Mouse (Mus musculus): ENCODE results near the gene Rhbg.

DNA sequence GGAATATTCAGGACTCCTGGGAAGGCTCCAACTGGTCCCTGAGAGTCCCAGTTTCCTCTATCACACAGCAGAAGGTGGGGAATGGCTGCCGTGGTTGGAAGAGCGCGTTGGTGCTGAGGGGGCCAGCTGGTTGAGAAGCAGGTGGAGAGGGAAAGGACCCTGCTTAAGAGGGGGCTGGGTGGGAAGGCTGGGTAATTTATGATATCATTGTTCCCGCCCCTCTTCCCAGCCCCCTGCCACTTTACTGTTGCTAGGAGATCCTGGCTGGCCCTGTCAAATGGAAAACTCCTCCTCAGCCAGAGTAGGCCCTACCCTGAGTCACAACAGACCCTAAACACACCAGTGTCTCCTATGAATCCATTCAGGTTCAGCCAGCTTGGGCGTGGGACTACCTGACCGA is 26.5 kb downstream of the Rhbg start:
- TF ChIP-seq CTCF (IDR thresholded peaks at IDR 0.05; ENCODE audit: borderline replicate concordance, insufficient read depth, low read depth, low read length) = no peak
- TF ChIP-seq POLR2A (IDR thresholded peaks at IDR 0.05; ENCODE audit: borderline replicate concordance, insufficient read depth, low read length) = no peak
